Mouse (Mus musculus): ENCODE measurements at regions not wholly inside any gene's neighbourhood (a gene's known extent, or its start where the extent isn't known, plus 50 kb on each side); places are given as distances from the start of the nearest gene placed in this dataset.
"Not testable (repeated sequence)": the region's sequence is repeated elsewhere in the genome, so short reads cannot be mapped to it uniquely, and the experiment has no call there.

DNA sequence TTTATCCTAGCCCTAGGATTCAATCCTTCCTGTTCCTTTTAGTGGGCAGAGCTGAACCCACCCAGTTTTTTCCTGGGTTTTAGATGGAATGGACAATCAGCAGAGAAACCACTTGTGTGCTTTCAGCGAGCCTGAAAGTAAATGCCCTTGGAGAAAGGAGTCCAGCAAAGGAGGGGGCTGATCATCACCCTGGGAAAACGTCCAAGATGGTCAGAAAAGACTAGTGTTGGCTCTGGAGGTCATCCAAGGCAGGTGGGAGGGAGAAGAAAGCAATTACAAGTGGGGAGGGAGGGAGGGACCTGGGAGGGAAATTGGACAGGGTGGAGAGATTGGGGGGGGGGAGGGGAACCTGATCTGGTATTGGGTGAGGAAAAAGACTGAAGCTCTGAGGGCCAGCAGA is 55.6 kb upstream of the Zfp366 start:
- DNase-seq (ENCODE audit: low spot score in 2 of 2), result no peak

DNA sequence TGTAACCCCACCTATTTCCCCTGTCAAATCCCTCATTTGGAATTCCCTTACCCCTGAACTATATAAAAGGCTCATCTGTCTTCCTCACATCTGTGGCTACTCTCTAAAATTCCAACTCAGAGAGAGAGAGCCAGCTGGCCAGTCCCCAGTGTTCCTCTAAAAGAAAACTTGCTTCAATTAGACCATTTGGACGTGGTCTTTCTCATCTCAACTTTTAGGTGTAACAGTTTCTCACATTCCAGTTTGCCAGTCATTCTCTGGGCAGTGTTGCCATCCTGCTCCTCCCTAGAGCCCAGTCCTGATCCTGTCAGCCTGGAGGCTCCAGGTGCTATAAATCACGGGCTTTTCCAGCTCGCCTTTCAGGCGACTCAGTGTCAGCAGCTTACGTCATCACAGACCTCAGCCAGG is 56.3 kb upstream of the Zfp366 start:
- no peak for DNase-seq (ENCODE audit: low spot score in 2 of 2)

DNA sequence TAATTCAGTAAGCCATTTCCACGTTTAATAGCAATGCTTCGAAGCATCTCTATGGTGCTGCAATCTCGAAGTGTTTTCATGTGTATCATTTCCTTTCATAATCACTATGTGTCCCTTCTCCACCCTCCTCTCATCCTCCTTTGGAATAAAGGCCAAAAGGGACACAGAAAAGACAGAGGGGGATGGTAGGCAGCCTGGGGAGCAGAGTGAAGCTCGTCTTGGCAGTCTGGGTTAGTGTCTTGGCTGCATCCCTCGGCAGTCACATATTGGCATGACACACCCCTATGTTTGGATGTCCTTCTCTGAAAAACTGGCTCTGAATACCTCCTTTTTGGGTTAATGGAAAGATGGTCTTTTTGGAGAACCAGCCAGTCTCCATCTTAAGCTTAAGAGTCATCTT is 56.9 kb upstream of the Zfp366 start:
- no peak for DNase-seq (ENCODE audit: low spot score in 2 of 2)

DNA sequence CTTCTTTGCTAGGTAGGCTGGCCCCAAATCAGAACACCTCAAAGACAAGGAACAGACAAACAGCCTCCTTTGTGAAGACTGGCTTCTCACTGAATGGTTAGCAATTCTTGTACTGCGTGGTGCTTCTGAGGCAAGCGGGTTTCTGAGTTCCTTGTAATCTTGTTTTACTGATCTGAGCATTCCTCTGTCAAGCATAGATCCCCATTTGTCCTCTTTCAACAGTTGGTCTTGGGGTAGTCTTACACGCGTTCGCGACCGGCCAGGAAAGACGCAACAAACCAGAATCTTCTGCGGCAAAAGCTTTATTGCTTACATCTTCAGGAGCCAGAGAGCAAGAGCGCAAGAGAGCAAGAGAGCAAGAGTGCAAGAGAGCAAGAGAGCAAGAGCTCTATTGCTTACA is 57.7 kb upstream of the Zfp366 start:
- not testable (repeated sequence) for DNase-seq (ENCODE audit: low spot score in 2 of 2)

DNA sequence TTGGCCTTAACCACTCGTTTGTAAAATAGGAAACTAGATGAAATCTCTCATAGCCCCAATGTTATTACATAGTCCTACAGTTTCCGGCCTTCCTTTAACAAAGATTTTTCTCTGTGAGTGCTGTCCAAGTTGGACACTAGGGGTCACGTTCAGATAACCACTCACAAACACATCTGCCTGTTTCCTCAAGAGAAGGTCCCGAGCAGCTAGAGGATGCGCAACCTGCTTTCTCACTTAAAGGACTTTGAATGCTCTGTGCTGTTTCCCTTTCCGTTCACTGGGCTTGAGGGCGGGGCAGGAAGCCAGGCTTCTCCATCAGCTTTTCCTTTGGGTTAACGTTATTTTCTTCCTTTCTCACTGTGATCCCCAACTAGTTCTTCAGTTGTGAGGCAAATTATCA is 58.1 kb upstream of the Zfp366 start:
- DNase-seq (ENCODE audit: low spot score in 2 of 2), result no peak

DNA sequence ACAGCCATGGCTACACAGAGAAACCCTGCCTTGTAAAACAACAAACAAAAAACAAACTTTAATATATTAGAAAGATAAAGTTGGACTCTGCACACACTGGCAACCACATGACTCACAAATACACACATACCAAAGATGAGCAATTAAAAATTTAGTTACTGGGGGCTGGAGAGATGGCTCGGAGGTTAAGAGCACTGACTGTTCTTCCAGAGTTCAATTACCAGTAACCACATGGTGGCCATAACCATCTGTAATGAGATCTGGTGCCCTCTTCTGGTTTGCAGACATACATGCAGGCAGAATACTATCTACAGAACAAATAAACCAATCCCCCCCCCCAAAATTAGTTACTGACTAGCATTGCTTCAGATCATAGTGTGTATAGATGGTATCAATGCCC is 58.7 kb upstream of the Zfp366 start:
- DNase-seq (ENCODE audit: low spot score in 2 of 2), result no peak

DNA sequence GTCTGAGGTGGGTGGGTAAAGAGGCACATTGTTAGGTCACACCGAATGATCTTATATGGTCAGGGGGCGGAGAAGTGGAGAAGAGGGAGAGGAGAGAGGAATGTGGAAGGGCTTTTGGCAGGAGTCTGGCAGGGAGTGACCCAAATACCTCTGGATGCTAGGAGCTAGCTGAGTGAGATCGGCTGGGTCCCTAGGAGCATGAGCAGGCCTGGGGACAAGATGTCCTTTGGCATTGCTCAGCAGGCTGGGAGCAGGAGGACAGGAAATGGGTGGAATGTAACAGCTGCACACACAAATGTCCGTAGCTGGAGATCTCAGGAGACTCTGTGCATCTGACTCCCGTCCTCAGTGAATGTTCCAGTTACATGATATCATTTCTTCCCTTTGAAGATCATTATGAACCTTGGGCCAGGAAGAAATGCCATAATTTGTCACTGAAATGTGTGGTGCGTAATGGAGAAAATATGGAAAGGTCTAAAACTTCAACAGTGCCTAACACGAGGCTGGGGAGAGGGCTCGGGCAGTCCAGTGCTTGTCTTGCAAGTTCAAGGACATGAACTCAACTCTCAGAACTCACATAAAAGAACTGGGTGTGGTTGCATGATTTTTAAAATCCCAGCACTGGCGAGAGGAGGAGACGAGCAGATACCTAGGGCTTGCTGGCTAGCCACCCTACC is 59.6 kb upstream of the Zfp366 start:
- DNase-seq (ENCODE audit: low spot score in 2 of 2), result no peak

DNA sequence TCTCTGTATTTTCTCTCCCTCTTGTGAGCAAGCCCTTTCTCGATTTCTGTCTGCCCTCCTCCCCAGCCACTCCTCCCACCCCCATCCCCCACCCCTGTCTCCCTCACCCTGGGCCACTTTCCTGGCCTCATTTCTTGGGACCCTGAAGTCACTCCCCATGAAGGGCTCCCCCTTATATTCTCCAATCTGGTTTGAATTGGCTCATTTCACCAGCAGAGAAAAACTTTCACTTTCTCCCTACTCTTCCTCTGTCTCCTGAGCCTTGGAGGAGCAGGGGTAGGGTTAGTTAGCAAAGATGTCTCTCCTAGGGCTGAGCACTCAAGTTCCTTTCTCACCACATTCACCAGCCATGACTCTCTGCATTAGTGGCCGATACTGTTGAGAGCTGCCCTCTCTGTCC is 60.5 kb upstream of the Zfp366 start:
- no peak for DNase-seq (ENCODE audit: low spot score in 2 of 2)

DNA sequence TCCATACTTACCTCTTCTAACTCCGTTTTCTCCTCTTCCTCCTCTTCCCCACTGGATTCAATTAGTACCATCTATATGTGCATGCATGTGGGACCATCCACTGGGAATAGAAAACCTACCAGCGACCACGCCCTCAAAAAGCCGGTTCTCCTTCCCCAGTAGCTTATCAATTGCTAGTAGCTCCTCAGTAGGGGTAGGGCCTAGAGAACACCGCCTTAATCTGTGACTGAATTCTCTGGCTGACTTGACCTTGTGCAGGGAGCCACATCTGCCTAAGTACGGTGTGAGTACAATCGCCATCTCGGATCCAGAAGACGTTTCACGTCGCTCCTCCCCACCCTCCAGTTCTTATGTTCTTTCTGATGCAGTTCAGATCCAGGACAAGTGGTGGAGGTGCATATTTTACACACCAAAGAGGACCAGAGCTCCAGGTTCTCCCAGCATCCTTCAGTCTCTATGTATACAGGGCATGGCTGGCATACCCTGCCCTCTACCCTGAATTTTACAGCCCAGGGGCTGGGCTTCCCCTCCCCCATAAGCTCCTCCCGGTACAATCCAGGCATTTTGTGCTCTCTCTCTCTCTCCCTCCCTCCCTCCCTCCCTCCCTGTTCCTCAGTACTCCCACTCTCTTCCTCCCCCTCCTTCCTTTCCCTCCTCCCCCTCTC is 61.0 kb upstream of the Zfp366 start:
- DNase-seq (ENCODE audit: low spot score in 2 of 2), result no peak

DNA sequence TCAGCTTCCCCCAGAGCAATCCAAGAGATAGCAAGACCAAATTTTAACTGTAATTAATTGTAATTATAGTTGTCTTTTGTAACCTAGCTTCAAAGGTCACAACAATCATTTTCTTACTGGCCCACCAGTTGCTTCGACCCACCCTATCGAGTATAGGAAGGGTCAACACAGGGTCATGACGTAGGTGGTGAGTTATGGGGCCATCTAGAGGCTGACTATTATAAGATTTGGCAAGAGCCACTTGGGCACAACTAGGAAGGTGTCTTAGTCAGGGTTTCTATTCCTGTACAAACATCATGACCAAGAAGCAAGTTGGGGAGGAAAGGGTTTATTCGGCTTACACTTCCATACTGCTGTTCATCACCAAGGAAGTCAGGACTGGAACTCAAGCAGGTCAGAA is 62.1 kb upstream of the Zfp366 start:
- DNase-seq (ENCODE audit: low spot score in 2 of 2), result not testable (repeated sequence)

DNA sequence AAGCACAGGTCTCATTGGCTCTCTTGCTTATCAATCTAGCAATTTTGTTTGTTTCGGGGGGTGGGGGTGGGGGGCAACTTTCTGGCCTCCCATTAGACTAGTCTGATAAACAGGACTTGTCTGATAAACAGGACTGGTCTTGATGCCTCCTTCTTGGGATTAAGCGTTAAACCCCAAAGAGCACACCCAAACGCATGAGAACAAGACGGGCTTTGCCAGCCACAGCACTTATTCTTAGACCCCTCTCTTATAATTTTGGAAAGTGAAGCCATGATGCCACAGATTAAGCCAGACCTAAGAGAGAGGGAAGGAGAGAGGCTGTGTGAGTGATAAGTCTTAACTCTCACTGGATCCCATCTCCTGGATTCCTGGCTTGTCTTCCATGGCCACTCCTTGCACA is 63.5 kb upstream of the Zfp366 start:
- no peak for DNase-seq (ENCODE audit: low spot score in 2 of 2)

DNA sequence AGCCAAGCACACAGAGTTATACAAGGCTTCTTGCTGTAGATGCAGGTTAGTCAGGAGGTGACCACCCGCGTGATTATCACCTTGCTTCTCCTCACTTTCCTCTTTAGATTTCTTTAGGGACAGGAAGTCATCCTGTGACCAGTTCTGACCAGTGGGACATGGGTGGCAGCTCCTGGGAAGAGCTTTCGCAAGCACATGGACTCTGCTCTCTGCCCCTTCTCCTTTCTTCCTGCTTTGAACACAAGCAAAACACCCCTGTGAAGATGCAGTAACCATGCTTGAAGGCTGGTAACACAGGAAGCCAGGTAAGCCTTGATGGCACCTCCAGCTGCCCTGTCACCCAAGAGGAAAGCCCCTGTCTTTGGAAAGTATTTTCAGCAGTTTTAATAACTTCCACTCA is 64.7 kb upstream of the Zfp366 start:
- DNase-seq (ENCODE audit: low spot score in 2 of 2), result no peak

DNA sequence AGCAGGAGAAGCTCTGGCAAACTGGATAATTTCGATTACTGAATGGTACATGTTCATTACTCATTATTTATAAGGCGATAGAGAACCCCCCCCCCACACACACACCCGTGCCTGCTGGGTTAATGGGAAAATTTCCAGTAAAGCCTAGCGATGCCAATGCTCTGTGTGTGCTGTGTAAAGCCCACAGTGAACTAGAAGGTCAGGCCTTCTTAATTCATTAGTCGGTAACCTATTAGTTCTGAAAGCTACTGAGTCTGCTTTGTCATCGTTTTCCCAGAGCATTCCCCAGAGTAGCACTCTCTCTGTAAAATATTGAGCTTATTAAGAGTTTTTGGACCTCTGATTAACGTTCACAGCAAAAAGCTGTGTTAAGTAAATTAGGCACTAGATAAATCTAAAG is 65.7 kb upstream of the Zfp366 start:
- no peak for DNase-seq (ENCODE audit: low spot score in 2 of 2)

DNA sequence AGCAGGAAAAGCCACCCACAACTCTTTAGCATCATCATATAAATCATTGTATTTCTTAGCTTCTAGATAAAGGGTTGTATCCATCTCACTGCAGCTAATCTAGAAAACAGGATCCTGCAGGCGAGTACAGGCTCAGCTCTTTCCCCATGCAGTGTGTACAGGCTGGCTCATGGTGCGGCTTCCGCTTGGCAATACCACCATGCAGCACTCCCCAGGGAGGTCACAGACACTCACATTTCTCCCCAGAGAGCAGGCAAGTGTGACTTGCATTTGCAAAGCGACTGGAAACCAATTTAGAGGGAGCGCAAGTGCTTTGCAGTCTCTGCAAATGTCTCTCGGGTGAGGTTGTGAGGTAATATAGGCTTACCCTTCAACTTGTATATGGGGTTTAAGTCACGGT is 69.1 kb upstream of the Zfp366 start:
- DNase-seq (ENCODE audit: low spot score in 2 of 2), result no peak

DNA sequence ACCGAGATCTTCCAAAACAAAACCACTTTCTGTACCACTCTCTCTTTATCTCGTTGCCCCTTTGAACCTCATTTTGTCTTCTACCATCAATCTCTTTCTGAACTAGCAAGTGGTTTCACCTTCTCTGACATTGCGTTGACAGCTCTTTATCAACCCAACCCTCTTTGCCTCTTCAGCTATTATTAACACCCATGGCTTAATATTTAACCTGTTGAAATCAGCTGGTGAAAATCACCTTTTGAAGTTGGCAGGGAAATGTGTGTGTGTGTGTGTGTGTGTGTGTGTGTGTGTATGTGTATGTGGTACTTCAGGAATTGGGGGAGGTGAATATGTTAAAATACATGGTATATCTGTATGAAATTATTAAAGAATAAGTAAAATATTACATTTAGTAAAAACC is 70.1 kb upstream of the Zfp366 start:
- DNase-seq (ENCODE audit: low spot score in 2 of 2), result no peak

DNA sequence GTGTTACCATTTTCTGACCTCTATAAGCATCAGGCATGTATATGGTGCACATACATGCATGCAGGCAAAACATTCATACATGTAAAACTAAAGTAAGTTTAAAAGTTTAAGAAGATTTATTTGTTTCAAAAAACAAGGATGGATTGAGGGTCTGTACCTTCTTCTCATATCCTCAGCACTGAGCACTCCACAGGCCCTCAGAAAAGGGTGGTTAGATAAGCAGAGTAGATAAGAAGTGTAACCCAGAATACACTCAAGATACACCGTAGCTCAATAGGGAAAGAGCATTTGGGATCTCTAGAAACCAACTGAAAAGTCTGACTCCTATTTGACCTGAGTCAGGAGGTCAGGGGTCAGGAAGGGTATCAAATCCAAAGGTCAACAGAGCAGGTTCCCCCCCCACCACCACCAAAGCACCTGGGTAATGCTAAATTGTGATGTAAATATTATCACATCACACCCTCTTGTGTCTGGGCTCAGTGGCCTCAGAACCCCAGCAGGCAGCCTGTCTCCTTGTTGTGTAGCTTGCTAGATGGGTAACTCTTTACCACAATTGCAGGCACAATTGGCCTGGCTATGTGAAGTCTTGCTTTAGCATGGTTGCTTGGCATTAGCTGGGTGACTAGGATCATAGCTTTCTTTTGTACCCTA is 72.8 kb upstream of the Zfp366 start:
- DNase-seq (ENCODE audit: low spot score in 2 of 2), result no peak

DNA sequence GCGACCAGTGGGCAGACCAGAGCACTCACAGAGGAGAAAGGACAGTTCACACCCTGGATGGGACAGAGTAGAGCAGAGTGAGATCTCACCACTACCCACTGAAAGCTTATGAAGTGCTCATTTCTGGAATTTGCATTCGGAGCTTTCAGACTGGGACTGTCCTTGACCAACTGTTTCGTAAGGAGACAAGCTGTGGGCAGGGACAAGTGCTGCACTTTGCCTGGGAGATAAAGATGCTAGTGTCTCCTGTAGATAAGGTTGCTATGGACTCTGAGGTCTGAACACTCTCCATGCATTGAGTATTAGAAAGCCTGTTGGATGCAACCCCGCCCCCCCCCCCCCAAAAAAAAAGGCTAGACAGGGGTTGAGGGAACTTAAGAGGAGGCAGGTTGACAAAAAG is 76.6 kb upstream of the Zfp366 start:
- no peak for DNase-seq (ENCODE audit: low spot score in 2 of 2)

DNA sequence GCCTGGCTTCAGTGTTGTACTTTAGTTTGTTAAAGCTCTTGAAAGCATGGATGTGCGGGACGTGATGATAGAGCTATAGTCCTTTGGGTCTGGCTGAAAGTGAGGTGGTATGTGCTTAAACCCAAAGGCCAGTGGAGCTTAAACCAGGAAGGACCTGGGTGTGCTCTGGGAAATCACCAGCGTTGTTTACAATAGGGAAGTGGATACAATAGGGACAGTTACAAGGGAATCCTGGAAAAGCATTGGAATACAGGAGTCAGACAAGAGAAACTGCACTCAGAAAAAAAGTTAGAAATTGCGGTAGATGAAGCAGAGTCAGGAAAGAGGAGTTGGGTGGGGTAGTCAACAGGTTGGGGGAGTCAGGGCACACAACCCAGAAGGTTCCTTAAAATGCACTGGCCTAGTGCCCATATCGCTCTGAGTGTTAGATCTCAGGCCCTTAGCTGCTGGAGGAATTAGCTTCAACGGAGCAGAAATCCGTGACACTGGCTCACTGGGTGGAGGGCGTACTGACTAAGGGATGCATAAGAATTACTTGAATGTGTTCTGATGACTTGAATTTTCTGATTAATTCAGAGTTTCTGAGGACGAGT is 82.4 kb upstream of the Zfp366 start:
- no peak for DNase-seq (ENCODE audit: low spot score in 2 of 2)

DNA sequence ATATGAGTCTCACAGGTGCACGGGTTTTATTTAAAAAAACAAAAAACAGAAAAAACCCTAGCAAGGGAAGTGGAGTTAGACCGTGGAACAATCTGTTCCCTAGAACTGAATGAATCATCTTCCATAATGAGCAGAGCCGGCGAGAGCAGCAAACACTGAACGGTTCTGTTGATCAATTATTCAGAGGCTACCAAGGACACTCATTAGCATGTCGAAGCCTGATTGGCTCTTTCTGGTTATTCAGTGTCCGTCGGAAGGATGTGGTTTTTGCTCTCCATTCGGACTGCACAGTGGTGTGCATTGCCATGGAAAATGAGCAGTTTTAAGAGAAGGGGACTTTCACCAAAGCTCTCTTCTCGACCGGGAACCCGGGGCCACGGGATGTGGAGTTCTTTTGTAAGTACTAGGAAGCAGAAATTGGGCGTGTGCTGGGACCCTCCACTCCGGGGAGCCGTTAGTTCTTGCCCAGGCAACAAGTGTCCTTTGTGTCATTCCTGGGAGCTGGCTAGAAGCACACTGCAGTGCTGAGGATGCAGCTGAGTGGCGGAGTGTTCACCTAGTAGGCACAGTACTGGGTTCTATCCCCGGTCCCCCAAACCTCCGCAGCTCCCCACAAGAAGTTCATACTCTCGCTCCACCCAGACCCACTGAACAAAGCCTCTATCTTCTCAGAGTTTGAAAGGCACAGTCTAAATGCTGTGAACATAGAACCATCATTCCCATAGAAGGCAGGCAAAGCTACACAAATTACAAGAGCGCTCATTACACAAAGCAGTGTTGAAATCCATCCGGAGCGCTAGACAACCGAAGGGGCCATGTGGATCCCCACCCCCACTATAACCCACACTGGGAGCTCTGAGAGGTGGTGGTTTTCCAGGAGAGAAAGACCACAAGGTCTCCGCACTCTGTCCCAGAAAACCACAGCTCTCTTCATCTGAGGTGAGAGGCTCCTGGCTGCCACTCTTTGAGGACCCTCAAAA is 83.9 kb upstream of the Zfp366 start:
- peak in 1 of 2 experiments; percentile 12 for DNase-seq (ENCODE audit: low spot score in 2 of 2)

DNA sequence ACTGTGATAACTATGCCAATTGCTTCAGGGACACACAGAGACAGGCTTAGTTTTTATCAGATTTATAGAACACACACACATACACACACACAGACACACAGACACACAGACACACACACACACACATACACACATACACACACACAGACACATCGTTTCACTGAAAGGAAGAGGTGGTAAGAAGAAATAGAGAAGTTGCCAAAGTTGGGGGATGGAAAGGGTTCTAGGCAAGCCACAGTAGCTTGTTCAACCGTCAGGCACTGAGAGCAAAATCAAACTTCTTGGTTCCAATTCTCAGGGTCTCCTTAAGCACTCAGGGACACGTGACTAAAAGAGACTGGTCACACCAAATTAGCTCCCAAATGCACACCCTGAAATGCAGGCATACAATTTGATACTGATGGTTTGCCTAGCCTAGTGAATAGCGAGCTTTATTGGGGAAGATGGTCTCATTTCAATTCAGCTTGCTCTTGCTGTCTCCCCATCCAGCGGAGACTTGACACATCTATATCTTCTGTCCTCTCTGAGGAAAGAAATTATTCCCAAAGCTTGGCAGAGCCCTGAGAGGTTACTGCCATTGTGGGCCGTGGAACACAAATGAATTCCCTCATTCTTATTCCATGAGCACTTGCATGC is 84.7 kb upstream of the Zfp366 start:
- DNase-seq (ENCODE audit: low spot score in 2 of 2), result no peak

DNA sequence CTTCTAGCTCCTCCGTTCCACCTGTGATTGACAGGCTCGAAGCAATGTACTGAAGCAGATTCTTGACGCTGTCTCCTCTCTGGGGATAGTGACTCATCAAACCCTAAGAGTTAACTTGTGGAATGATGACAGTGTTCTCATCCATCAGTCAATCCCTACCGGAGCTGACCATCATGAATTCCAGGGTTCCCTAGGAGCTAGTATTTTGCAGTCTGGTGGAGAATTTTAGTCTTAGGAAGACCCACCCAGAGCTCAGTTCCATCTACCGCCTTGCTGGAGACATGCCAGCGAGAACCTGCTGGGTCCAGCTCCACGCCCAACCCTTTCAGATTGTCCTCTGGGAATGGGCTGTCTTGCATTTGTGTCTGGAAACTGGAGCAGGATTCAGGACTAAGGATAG is 85.4 kb upstream of the Zfp366 start:
- DNase-seq (ENCODE audit: low spot score in 2 of 2), result no peak
